Mouse (Mus musculus) left cerebral cortex, adult 11 months (tissue): ENCODE results near the gene Ttc23.

Source experiments
- DNase-seq: peaks from one replicate; pipeline ENCODE4 v3.0.0; 2022; ENCODE audit warnings: low spot score

Ttc23 gene

DNA sequence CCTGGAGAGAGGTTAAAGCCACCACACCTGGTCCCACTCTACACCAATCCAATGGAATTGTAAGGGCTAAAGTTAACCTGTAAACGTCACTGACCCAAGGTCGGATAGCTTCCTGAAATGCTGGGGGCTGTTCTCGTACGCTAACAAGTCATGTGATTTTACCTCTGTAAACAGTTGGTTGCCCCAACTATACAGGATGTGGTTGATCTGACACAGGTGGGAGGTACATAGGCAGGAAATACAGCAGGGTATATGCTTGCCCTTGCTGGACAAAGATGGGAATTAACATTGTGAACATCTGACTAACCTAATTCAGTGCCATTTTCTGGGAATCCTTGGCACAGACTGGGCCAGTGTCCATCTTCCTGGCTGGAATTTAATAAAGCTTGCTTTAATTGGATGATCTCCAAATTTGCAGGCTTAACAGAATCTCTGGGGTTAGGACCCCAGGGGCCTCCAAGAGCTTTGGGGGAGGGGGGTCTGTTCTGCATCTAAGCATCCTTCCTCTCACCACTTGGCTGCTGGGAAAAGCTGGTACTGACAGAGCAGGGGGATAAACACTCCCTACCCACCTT is 100.6 kb downstream of the Ttc23 start:
- DNase-seq: no peak

DNA sequence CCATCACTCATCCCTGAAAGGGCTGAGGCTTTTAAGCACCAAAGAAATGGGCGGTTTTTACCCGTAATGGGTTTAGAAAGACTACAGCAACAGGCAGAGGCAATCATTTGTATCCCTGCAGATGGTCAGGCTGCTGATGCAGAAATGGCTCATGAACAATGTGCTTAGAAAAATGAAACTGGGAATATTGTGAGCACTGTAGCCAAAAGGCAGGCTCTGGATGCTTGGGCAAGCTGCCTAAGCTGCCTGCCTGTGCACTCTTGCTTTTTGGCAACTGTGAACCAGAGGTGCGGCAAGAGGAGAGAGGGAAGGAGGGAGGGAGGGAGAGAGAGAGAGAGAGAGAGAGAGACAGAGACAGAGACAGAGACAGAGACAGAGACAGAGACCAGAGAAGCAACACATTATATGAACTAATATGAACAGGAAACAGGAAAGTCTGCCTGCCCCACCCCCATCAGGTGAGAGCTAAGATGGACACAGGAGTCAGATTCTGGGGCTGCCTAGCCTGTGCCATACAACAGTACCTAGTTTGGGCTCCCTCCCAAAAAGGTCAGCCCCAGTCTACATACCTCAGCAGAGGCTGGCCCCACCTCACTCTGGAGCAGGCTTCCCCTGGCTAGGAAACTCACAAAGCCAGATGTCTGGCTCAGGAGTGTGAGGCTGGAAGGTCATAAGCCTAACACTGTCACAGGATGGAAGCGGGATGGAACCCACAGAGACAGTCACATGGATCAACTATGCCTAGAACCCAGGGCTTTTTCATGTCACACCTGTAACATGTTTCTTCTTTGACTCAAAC is 102.4 kb downstream of the Ttc23 start:
- DNase-seq: no peak

- DNase-seq: no peak
Measured at GRCm38 (mm10) chr7:67754606-67755005, 107.4 kb downstream of the Ttc23 start.

DNA sequence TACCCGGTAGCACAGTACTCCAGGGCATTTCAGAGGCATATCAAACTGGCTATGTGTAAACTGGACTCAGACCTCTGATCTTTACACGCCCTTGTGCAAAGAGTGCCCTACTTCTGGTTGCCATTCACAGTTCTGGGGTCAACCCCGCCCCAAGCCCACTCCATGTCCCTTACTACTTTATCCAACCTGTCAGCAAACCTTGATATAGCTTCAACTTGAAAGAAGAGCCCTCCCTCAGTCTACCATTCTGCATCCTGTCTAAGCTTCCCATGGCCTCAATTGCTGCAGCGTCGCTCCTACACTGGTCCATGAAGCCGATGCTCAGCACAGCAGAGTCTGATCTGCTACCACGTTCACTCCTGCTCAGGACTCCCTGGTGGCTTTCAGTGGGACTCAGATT is 108.2 kb downstream of the Ttc23 start:
- DNase-seq: no peak

DNA sequence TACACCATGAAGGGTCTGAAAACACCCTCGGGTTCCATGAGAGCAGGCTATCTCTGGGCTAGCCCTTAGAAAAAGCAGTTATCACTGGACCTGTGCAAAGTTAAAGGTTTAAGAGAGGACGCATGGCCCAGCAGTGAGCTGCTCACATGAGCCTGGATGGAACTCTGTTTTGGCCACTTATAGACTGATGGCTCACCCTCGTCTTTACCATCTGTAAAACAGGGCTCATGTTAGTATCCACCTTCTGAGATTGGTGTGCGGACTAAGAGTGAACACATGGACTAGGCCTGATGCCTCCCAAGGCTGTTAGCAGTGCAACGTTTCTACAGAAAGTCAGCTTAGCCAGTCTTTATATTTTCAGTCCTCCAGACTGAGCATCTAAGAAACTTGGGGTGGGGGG is 109.4 kb downstream of the Ttc23 start:
- DNase-seq: no peak

DNA sequence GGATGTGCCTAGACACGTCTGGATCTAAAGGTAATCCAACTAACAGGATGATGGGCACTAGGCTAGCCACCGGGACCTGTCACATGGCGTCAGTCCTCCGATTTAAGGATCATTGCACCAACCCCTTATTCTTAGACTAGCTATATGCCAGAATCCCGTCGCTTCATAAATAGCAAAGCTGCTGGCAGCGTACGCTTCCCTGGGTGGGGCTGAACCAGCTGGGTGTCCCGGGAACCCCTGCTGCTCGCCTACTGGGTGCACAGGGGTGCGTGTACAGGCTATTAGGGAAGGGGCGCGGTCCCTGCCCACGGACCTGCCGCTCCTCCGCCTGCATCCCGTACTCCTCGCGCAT is 111.3 kb downstream of the Ttc23 start:
- DNase-seq: no peak

GRCm38 (mm10) chr7:67758858-67759628 is 111.8 kb downstream of the Ttc23 start:
- peak; percentile 55 for DNase-seq

DNA sequence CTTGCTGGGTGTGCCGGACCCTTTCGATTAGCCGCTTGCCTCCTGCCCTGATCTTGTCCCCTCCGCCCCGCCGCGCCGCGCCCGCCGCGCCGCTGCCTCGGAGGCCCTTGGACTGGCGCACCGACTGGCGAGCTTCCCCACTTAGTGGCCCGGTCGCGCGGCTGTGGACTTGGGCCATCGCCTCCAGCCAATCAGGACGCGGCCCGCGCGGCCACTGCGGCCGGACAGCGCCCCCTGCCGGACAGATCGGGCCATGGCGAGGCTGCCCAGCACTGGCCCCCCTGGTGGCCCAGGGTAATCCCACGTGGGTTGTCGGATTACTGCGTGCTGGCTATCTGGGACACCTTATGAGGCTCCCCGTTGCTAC is 112.4 kb downstream of the Ttc23 start, which contains the start of gene Synm:
Gene Synm, minus strand, starts transcription at position 114 of the 367 bp plus-strand sequence.
- DNase-seq: peak; percentile 81

GRCm38 (mm10) chr7:67763625-67764024 is 116.4 kb downstream of the Ttc23 start:
- DNase-seq: no peak

DNA sequence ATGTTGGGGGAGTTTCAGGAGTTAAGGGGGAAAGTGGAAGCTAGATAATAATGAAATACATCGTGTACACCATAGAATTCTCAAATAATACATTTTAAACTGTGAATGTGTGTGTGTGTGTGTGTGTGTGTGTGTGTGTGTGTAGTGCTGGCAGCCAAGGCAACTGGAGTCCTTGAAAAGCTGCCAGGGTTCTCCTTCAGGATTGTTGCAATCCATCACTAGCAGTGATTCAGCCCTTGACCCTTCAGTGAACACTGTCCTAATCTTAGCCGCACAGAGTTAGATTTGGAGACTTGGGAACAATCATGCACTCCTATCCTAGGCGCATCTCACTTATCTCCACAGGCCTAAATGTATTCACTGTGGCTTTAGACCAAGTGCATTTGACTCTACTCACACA is 120.9 kb downstream of the Ttc23 start:
- no peak for DNase-seq

DNA sequence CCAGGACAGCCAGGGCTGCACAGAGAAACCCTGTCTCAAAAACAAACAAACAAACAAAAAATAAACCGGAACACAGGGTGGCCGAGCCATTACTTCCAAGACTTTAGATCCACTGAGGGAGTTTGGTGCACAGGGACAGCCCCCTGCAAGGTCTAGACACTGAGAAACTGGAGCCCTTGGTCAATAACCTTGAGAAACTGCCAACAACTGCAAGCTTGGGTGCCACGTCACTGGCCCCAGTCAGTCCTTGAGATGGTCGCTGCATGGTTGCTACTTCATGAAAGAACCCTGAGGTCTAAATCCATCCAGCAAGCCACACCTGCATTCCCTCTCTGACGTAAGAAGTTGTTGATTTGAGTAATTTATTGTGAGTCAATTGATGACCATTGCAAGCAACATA is 122.3 kb downstream of the Ttc23 start:
- DNase-seq: no peak

DNA sequence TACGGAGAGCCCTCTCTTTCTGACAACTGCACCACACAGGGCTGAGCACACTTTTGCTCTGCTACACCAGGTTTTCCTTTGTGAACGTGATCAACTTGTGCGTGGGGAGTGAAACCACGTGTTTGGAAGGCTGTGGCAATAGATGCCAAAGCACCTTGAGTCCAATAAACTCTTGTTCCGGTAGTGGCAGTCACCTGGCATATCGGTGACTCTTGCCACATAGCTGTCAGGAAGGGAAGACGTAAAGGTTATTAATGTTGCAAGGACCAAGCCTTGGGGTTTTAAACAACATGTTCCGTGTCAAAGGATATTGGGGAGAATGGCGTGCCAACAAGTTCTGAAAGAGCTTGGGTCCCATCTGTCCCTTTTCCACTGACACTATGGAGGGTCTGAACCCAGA is 125.0 kb downstream of the Ttc23 start:
- no peak for DNase-seq

DNA sequence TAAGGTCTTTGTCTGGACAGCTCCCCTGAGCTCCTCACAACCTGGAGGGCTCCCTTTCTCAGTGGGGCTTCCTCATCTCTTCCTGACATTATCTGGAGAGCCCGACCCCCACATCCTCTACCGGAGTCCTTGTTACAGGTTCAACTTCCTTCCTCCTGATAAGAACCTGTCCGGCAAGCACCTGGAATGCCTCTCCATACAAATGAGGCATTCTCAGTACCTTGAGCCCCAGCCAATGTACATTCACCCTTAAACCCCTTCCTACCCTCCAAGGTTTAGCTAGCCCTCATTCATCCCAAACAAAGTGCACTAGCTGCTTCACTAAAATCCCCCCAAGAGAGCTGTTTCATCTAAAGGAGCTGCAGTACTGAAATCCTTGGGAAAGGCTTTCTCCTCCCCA is 128.4 kb downstream of the Ttc23 start:
- DNase-seq: no peak

DNA sequence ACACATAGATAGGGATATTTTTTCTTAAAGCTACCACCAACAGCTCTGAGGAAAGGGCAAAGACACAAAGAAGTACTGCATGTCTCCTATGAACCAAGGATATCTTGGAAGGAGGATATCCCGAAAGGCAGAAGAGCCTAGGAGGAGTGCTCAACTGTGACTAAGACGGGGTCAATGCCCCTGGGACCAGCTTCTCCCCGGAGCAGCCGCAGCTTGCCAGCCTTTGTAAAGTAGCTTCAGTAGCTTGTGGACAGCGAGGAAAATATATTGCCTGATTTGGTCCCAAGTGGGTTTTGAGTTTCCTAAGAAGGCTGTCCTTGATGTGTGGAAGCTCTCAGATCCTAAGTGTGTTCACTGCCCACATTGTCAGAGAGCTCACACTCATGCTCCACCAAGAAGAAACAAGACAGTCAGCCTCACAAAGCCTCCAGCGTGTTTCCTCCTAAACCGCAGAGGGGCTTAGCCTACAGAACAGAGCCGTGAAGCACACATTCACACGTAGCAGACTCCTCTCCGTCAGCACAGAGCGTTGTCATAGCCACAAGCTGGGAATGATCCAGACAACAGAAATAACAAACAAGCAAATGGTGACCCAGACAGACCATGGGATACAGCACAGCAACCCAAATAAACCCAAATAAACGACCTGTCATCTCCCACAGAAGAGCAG is 129.6 kb downstream of the Ttc23 start:
- DNase-seq: no peak

DNA sequence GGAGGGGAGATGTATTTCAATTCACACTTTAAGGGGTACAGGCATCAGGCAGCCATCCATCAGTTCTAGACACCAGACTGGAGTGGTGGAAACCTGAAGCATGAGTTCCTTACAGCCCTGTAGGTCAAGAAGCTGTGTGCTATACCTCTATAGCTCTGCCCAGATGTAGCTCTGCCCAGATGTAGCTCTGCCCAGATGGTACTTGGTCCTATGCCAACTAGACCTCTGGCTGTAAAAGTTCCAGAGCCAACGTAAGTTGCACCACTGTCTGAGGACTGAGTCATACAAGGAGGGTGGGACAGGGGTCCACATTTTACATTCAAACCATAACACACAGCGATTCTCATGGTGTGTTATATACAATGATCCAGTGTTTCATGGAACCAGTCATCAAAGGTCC is 140.7 kb downstream of the Ttc23 start:
- DNase-seq: no peak

- DNase-seq: peak; percentile 56
Measured at GRCm38 (mm10) chr7:67788713-67789112, 141.5 kb downstream of the Ttc23 start.

DNA sequence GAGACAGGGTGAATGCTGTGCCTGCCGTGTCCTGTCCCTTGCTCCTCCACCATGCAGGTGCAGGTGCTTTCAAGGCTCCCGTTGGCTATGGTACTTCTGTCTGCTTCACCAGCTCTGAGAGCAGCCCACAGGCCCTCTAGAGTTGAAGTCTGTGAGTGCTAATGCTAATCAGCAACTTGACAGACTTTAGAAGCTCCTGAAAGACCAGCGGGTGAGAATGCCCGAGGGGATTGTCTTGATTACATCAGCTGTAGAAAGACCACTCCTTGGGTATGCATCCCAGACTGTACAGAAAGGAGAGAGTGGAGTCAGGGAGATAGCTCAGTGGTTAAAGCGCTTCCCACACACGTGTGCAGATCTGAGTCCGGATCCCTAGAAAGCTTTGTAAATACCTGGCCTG is 144.0 kb downstream of the Ttc23 start:
- DNase-seq: no peak

GRCm38 (mm10) chr7:67793449-67793848 is 146.2 kb downstream of the Ttc23 start:
- DNase-seq: no peak

- DNase-seq: no peak
Measured at GRCm38 (mm10) chr7:67797065-67797464, 149.9 kb downstream of the Ttc23 start.

DNA sequence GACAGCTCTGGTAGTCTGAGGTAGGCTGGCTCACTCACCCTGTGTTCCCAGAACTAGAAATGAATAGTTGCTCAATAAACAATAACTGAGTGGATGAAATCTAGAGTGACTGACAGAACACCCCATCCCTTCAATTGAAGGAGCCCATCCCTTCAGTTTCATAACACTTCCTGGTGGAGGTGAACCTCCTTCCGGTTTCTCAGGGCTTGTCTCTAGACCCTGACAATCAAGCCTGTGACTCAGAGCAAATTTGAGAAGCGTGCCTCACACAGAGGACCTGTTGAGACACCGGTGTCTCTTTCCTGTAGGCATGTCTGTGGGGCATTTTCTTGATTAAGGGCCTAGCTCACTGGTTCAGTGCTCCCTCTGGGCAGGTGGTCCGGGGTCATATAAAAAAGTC is 151.3 kb downstream of the Ttc23 start:
- DNase-seq: no peak

GRCm38 (mm10) chr7:67800547-67800946 is 153.3 kb downstream of the Ttc23 start:
- no peak for DNase-seq

DNA sequence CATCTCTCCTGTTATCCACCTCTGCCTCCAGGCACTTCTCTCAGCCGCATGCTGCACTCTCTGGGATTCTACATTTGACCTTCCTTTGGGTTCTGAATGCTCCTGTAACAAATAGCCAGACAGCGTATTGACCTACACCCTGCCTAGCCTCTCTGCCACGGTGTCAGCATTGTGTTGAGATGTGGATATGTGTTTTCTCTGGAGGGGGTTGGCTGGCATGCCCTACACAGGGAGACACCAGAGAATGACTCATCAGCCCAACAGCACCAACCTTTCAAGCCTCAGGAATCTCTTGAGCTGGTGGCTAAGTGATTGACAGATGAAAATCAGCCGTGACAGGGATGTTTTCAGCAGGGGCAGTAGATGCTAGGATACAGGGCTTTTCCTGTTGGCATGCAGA is 153.8 kb downstream of the Ttc23 start:
- DNase-seq: no peak
